Mouse (Mus musculus) lung, embryonic 14.5 days (tissue): ENCODE measurements at regions not wholly inside any gene's neighbourhood (a gene's known extent, or its start where the extent isn't known, plus 50 kb on each side); places are given as distances from the start of the nearest gene placed in this dataset.

ENCODE experiments used
- ATAC-seq: fragments of 200-750 bp; cut with Nextera tagmentation; 2 replicates; pipeline ENCODE4 v1.8.0; 2017; ENCODE audit warnings: mild to moderate bottlenecking, moderate TSS enrichment, moderate library complexity; ENCODE audit not compliant: insufficient read depth
- DNase-seq: peaks from one replicate; pipeline ENCODE4 v3.0.0-alpha.2; 2015
- H3K27ac ChIP-seq: fragments of 300-500 bp; sonication (generic); 2 replicates; pipeline ENCODE4 v1.5.1; 2014; ENCODE audit warnings: low read depth, mild to moderate bottlenecking, moderate library complexity
- H3K27me3 ChIP-seq: fragments of 300-500 bp; sonication (generic); 2 replicates; pipeline ENCODE4 v1.6.1; 2014; ENCODE audit warnings: low read length, control low read depth; ENCODE audit not compliant: insufficient read depth
- H3K36me3 ChIP-seq: fragments of 300-500 bp; sonication (generic); 2 replicates; pipeline ENCODE4 v1.6.1; 2014; ENCODE audit warnings: control low read depth; ENCODE audit not compliant: insufficient read depth
- H3K4me1 ChIP-seq: fragments of 300-500 bp; sonication (generic); 2 replicates; pipeline ENCODE4 v1.6.1; 2014; ENCODE audit warnings: antibody characterized with exemption, control low read depth; ENCODE audit not compliant: insufficient read depth
- H3K4me2 ChIP-seq: fragments of 300-500 bp; sonication (generic); 2 replicates; pipeline ENCODE4 v1.6.1; 2014; ENCODE audit warnings: mild to moderate bottlenecking
- H3K4me3 ChIP-seq: fragments of 300-500 bp; sonication (generic); 2 replicates; pipeline ENCODE4 v1.5.1; 2014; ENCODE audit warnings: low read depth, low read length
- H3K9ac ChIP-seq: fragments of 300-500 bp; sonication (generic); 2 replicates; pipeline ENCODE4 v1.6.1; 2014
- H3K9me3 ChIP-seq: fragments of 300-500 bp; sonication (generic); 2 replicates; pipeline ENCODE4 v1.6.1; 2016; ENCODE audit warnings: low read depth, low read length, control low read depth
- CTCF ChIP-seq: IDR thresholded peaks from 2 replicates; pipeline ENCODE4 v1.5.1; 2016; ENCODE audit warnings: antibody characterized with exemption, low read depth
- WGBS: fragments of 180-500 bp; shearing (Covaris S2); extraction: QIAGEN DNeasy Blood & Tissue Kit; methylation state at CpG from one replicate; pipeline ENCODE4 v1.1.7; 2014; 5-methylcytosine and 5-hydroxymethylcytosine counted together

GRCm38 (mm10) chr9:52280995-52281394 lies 112.6 kb upstream of the Zc3h12c start:
- TF ChIP-seq CTCF: no peak
- no peak overlapping the region for H3K4me2 ChIP-seq
- H3K27me3 ChIP-seq: no peaks in the 10 kb centered on the region
- H3K27ac ChIP-seq: no peak overlapping the region
- WGBS: 52% methylated on average over 5 of the region's 5 CpGs
- H3K36me3 ChIP-seq: no peaks in the 10 kb centered on the region
- H3K9me3 ChIP-seq: no peaks in the 10 kb centered on the region
- DNase-seq: no peak
- no peak for ATAC-seq
- H3K9ac ChIP-seq: no peak overlapping the region
- H3K4me1 ChIP-seq: no peaks in the 10 kb centered on the region
- no peak overlapping the region for H3K4me3 ChIP-seq

GRCm38 (mm10) chr9:52280556-52280955 lies 112.2 kb upstream of the Zc3h12c start:
- H3K9ac ChIP-seq: no peak overlapping the region
- no peaks in the 10 kb centered on the region for H3K36me3 ChIP-seq
- DNase-seq (peak; percentile 56), ATAC-seq (no peak)
- H3K4me2 ChIP-seq: no peak overlapping the region
- 74% methylated on average over 3 of the region's 3 CpGs for WGBS
- no peak overlapping the region for H3K4me3 ChIP-seq
- H3K9me3 ChIP-seq: no peaks in the 10 kb centered on the region
- TF ChIP-seq CTCF: no peak
- no peak overlapping the region for H3K27ac ChIP-seq
- no peaks in the 10 kb centered on the region for H3K4me1 ChIP-seq
- no peaks in the 10 kb centered on the region for H3K27me3 ChIP-seq

GRCm38 (mm10) chr9:52278701-52279023 lies 110.3 kb upstream of the Zc3h12c start:
- no peak for ATAC-seq
- no peaks in the 10 kb centered on the region for H3K27me3 ChIP-seq
- no peak for TF ChIP-seq CTCF
- H3K4me2 ChIP-seq: no peak overlapping the region
- H3K9ac ChIP-seq: no peak overlapping the region
- no peaks in the 10 kb centered on the region for H3K9me3 ChIP-seq
- 44% methylated on average over 3 of the region's 3 CpGs for whole genome bisulfite sequencing
- no peak overlapping the region for H3K27ac ChIP-seq
- H3K4me1 ChIP-seq: no peaks in the 10 kb centered on the region
- H3K36me3 ChIP-seq: no peaks in the 10 kb centered on the region
- DNase-seq: no peak
- H3K4me3 ChIP-seq: no peak overlapping the region

GRCm38 (mm10) chr9:52277954-52278700 lies 109.8 kb upstream of the Zc3h12c start:
- no peak for ATAC-seq
- Histone ChIP-seq H3K36me3 (no peaks in the 10 kb centered on the region), H3K27ac (no peak overlapping the region), H3K4me2 (no peak overlapping the region), H3K4me3 (no peak overlapping the region), H3K4me1 (no peaks in the 10 kb centered on the region), H3K9me3 (no peaks in the 10 kb centered on the region), H3K9ac (no peak overlapping the region), H3K27me3 (no peaks in the 10 kb centered on the region)
- WGBS: 50% methylated on average over 14 of the region's 14 CpGs
- peak; percentile 23 for DNase-seq
- TF ChIP-seq CTCF: no peak

- no peak overlapping the region for H3K9ac ChIP-seq
- no peaks in the 10 kb centered on the region for H3K36me3 ChIP-seq
- no peaks in the 10 kb centered on the region for H3K27me3 ChIP-seq
- H3K4me2 ChIP-seq: no peak overlapping the region
- ATAC-seq (no peak), DNase-seq (no peak)
- no peaks in the 10 kb centered on the region for H3K4me1 ChIP-seq
- TF ChIP-seq CTCF: no peak
- no peaks in the 10 kb centered on the region for H3K9me3 ChIP-seq
- H3K4me3 ChIP-seq: no peak overlapping the region
- 65% methylated on average over 3 of the region's 3 CpGs for WGBS
- H3K27ac ChIP-seq: no peak overlapping the region
These were observed 105.6 kb upstream of the Zc3h12c start for GRCm38 (mm10) chr9:52273994-52274393.

- TF ChIP-seq CTCF: no peak
- Histone ChIP-seq H3K27me3 (no peaks in the 10 kb centered on the region), H3K9me3 (no peaks in the 10 kb centered on the region), H3K4me1 (no peaks in the 10 kb centered on the region), H3K4me3 (no peak overlapping the region), H3K9ac (no peak overlapping the region), H3K27ac (no peak overlapping the region), H3K36me3 (no peaks in the 10 kb centered on the region), H3K4me2 (no peak overlapping the region)
- no peak for DNase-seq
- ATAC-seq: no peak
- 58% methylated on average over 2 of the region's 2 CpGs for WGBS
These were observed 104.3 kb upstream of the Zc3h12c start for GRCm38 (mm10) chr9:52272668-52273067.

GRCm38 (mm10) chr9:52271345-52272116 lies 103.2 kb upstream of the Zc3h12c start:
- Histone ChIP-seq H3K9me3 (no peaks in the 10 kb centered on the region), H3K4me2 (no peak overlapping the region), H3K9ac (no peak overlapping the region), H3K27me3 (no peaks in the 10 kb centered on the region), H3K4me1 (no peaks in the 10 kb centered on the region), H3K4me3 (no peak overlapping the region), H3K27ac (no peak overlapping the region), H3K36me3 (no peaks in the 10 kb centered on the region)
- 86% methylated on average over 7 of the region's 7 CpGs for WGBS
- ATAC-seq (no peak), DNase-seq (no peak)
- TF ChIP-seq CTCF: no peak
